Mouse (Mus musculus): Measurements from ENCODE around the gene Ero1lb. TPM values are rescaled to one million over a fixed set of nuclear protein-coding genes. Genes with fewer than 3 reads are reported as not detected.
"Not testable (repeated sequence)": the region's sequence is repeated elsewhere in the genome, so short reads cannot be mapped to it uniquely, and the experiment has no call there.

The Ero1lb gene
- total RNA-seq, 2 experiments from 2014 or later = 18.1 to 22.8 TPM

- DNase-seq = peak; percentile 16 to 17
Observed at GRCm38 (mm10) chr13:12574979-12575536, 9.4 kb downstream of the Ero1lb start.

DNA sequence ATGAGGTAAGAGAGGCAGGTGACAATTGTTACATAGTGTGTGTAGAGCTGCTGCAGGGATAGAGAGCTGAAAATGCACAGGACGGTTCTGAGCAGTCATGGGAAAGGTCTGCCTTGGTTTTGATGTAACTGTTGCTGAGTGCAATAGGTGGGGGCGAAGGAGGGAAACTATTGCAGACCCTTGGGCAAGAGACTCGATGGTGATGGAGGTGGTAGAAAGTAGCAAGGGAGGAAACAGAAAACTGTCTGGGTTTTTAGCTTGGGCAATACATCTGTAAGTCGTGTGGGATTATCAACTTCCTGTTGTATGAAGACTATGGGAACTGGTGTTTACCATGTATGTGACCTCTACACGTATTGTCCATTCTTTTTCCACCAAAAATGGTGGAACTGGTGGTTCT lies 12.5 kb downstream of the Ero1lb start:
- no peak for DNase-seq

DNA sequence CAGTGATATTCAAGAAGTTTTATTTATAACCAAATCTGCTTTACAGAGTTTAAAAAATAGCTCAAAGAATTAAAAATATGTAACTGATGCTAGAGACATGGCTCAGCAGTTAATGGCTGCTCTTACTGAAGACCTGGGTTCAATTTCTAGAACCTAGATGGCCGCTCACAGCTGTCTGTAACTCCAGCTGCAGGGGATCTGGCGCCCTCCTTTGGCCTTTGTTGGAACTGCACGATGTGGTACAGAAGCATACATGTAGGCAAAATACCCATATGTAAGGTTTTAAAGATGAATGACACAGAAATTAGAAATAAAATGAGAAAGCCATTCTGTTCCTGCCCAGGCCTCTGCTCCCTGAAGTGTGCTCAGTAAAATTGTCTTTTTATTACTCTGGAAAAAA lies 23.3 kb downstream of the Ero1lb start:
- peak; percentile 69 to 78 for DNase-seq

DNA sequence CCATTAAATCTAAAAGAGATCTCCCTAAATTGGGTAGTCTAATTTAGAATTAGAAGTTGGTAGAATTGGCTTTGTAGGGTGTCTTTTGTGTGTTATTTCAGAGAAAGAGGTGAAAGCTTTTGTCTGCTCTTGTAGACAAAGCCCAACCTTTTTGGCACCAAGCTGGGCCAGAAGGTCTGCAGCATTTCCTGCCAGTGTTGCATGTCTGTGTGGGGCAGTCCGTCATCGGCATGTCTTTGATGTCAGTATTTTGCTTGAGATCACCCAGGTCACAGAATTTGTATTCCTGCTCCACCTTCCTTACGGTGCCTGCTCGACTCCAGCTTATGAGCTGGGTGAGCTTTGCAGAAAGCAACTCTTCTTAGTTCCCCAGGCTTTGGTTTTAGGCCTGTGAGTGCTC lies 31.4 kb downstream of the Ero1lb start:
- DNase-seq = not testable (repeated sequence)

DNA sequence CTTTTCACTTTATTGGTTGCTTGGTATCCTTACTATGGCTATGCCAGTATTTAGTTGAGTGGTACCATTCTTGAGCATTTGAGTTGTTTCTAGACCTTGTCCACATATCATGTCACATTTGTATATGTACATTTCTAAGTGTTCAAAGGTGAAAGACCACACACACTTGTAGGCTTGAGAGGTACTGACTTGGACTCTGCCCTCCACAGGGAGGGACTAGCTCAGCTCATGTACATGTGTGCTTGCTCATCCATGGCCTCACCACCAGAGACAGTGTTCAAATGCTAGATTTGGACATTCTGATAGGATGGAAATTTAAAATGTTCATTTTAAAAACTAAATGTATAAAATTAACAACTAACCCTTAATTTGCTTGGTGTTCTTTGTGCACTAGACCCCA lies 44.5 kb downstream of the Ero1lb start:
- not testable (repeated sequence) for DNase-seq

GRCm38 (mm10) chr13:12614026-12614425 lies 48.4 kb downstream of the Ero1lb start:
- not testable (repeated sequence) for DNase-seq

GRCm38 (mm10) chr13:12614591-12614990 lies 48.9 kb downstream of the Ero1lb start:
- not testable (repeated sequence) for DNase-seq

- DNase-seq = not testable (repeated sequence)
Observed at GRCm38 (mm10) chr13:12615014-12615413, 49.3 kb downstream of the Ero1lb start.

- not testable (repeated sequence) for DNase-seq
Observed at GRCm38 (mm10) chr13:12616489-12616888, 50.8 kb downstream of the Ero1lb start.

GRCm38 (mm10) chr13:12619808-12620207 lies 54.1 kb downstream of the Ero1lb start:
- DNase-seq = not testable (repeated sequence)

GRCm38 (mm10) chr13:12626061-12626460 lies 60.4 kb downstream of the Ero1lb start:
- not testable (repeated sequence) for DNase-seq

DNA sequence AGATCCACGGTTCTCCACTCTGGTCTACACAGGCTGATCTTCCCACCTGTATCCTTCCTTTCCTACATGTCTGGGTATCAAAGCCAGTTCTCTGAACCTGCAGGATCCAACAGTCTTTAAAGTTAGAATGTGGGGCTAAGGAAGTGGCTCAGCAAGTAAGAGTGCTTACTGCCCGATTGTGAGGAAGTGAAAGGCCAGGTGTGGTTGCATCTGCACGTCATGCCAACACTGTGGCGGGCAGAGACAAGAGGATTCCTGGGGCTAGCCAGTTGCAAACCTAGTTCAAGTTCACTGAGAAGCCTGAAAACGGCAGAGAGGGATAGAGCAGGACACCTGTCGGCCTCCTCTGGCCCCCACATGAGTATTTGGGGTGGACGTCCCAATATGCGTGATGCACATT lies 62.1 kb downstream of the Ero1lb start:
- not testable (repeated sequence) for DNase-seq

- DNase-seq = not testable (repeated sequence)
Observed at GRCm38 (mm10) chr13:12628181-12628580, 62.5 kb downstream of the Ero1lb start.

DNA sequence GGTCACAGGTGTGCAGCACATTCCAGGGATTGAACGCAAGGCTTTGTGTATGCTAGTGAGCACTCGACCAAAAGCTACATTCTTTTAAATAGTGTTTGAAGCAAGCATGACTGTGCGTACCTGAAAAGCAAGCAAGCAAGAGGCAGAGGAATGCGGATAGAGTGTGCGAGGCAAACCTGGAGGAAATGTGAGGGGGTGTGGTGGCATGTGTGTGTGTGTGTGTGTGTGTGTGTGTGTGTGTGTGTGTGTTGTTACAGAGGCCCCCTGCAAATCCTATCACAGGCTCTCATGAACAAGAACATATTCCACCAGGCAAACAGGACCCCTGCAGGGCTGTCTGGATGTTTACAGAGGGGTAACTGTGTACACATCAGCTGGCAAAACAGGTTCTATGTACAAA lies 64.6 kb downstream of the Ero1lb start:
- not testable (repeated sequence) for DNase-seq

GRCm38 (mm10) chr13:12634941-12635588 lies 69.4 kb downstream of the Ero1lb start:
- not testable (repeated sequence) for DNase-seq

DNA sequence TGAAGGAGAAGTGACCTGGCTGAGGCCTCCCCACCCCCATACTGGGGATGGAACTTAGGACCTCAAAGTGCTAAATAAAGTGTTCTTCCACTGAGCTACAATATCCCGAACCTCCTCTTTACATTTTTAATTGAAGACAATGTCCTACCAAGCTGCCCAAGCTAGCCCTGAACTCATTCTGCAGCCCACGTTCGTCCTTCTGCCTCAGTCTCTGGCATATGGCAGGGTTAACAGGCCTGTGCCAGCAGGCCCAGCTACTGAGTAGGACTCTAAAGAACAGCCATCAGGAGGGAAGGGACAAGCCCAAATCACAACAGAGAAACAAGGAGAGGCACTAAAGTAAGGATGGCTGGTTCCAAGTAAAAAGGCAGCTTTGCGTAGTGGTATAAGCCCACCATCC lies 77.1 kb downstream of the Ero1lb start:
- DNase-seq = not testable (repeated sequence)

DNA sequence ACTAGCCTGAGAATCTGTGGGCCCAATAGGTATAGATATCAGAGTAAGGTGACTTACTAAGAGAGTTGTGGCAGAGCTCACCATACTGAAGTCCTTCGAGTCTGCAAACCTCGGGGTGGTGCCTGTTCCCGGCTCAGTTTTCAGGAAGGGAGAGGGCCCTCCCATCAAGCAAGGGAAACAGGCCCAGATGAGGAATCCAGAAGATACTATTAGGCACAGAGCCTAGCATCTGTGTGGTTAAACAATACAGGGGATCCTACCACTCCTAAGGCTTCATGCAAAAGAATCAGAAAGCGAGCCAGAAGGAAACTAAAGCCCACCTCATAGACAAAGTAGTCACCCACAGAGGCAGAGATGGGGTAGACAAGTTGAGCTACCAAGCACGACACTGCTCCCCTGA lies 81.0 kb downstream of the Ero1lb start:
- DNase-seq = not testable (repeated sequence)

GRCm38 (mm10) chr13:12650020-12650876 lies 84.6 kb downstream of the Ero1lb start:
- DNase-seq = peak; percentile 86

- DNase-seq = peak; percentile 75 to 79
Observed at GRCm38 (mm10) chr13:12650877-12651176, 85.2 kb downstream of the Ero1lb start.
